Mouse (Mus musculus) G1E-ER4 (cell line): ENCODE measurements around the gene Rpl7a. TPM values are rescaled to one million over a fixed set of nuclear protein-coding genes. Genes with fewer than 3 reads are reported as not detected.

Experiments used
- GATA1 ChIP-seq: IDR thresholded peaks from one replicate; pipeline ENCODE4 v1.8.0; 2012; ENCODE audit warnings: low read length, inconsistent platforms
- polyA plus RNA-seq: library from polyadenylated mRNA; stranded (reverse); fragments of >175 nt; gene quantifications from 2 replicates; pipeline ENCODE4 v1.2.3, GENCODE M21; 2012

The Rpl7a gene
- polyA plus RNA-seq, 1 experiment = 5,493 TPM

DNA sequence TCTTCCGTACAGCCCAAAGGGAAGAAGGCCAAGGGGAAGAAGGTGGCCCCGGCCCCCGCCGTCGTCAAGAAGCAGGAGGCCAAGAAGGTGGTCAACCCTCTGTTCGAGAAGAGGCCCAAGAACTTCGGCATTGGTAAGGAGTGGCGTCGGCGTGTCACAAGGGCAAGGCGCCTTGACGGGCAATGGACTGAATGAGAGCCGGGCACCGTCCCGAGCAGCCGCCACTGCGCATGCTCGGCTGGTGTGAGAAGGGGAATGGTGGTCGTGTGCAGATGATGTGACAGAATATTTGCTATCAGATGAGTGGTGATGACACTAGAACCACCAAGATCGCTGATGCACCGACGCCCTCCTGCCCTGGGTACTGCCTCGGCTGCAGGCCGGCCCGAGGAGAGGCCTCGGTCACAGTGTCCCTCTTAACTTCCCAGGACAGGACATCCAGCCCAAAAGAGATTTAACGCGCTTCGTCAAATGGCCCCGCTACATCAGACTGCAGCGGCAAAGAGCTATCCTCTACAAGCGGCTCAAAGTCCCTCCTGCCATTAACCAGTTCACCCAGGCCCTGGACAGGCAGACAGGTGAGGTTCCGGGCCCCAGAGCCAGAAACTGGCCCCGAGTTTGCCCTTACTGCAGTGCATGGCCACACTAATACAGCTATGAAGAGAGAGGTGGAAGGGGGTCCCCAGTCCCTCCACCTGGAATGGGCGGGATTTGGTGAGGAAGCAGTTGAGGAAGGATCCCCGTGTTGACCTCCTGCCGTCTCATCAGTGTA lies 616 bp downstream of the Rpl7a start:
- no peak for TF ChIP-seq GATA1

DNA sequence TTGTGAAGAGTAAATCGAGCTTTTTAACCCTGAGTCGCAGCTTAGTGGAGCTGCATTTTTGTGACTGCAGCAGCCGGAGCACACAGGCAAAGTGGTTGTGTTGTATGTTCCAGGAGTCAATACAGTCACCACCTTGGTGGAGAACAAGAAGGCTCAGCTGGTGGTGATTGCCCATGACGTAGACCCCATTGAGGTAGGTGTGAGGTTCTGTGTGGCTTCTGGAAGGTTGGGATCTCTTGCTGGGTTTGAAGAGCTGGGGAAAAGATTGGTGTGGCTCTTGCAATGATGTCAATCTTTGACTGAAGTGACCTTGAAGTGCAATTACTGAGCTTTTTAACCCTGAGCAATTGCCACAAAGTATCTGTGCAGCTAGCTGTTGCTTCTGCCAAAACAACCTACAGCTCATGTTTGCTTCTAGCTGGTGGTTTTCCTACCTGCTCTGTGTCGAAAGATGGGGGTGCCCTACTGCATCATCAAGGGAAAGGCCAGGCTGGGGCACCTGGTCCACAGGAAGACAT lies 1.7 kb downstream of the Rpl7a start:
- TF ChIP-seq GATA1 = no peak

DNA sequence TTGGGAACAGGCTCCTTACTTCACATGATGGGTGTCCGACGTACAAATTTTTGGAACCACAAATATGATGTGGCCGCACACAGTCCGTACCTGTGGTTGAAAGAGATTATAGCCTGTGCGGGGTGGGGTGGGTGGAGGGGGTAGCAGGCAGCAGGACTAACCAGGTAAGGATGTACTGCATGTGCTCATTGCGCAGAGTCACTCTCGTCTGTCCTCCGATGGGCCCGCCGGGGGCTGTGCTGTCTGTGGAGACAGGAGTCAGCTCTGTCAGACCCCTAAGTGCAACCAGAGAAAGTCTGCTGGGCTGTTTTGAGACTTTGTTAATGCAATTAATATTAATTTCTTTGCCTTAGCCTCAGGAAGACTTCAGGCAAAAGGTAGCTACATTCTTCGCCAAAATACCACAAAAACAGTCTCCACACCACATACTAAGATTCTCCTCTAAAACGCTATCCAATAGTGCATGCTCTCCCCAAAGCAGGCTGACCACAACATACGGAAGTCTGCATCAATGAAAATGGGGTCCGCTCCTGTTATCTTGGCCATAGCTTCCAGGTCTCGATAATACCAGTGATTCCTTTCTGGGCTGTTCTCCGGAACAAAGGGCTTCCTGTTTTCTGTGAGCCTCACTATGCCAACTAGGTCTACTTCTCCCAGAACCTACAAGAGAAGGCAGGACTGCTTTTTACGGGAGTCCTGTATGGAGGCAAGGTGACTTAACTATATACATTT lies 3.0 kb downstream of the Rpl7a start:
- peak; percentile 61 for TF ChIP-seq GATA1

DNA sequence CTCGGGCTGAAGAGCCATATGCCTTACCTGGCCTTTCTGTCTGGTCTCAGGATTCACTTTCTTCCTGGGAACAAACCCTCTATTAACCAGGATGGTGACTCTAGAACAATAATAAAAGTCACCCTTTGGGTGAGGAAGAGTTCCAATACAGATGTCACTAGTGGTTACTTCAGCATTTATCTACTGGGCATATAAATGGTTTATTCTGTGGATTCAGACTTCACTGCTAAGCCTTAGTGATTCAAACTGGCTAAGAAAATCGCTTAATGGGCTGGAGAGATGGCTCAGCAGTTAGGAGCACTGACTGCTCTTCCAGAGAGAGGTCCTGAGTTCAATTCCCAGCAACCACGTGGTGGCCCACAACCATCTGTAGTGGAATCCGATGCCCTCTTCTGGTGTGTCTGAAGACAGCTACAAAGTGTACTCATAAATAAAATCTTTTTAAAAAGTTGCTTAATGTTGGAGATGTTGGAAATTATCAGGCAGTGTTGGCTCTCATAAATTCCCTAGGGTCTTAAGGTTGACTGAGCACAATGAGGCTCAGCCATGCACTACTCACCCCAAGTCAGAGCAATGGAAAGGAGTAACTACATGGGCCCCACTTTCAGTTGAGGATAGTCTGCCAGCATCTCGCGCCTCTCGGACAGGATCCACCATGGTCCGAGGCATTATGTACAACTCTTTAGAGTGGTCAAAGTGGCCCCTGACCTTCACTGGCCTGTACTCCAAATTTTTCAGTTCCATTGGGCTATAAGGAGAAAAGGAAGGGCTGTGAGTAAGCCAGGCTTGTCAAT lies 3.8 kb downstream of the Rpl7a start:
- TF ChIP-seq GATA1 = no peak

DNA sequence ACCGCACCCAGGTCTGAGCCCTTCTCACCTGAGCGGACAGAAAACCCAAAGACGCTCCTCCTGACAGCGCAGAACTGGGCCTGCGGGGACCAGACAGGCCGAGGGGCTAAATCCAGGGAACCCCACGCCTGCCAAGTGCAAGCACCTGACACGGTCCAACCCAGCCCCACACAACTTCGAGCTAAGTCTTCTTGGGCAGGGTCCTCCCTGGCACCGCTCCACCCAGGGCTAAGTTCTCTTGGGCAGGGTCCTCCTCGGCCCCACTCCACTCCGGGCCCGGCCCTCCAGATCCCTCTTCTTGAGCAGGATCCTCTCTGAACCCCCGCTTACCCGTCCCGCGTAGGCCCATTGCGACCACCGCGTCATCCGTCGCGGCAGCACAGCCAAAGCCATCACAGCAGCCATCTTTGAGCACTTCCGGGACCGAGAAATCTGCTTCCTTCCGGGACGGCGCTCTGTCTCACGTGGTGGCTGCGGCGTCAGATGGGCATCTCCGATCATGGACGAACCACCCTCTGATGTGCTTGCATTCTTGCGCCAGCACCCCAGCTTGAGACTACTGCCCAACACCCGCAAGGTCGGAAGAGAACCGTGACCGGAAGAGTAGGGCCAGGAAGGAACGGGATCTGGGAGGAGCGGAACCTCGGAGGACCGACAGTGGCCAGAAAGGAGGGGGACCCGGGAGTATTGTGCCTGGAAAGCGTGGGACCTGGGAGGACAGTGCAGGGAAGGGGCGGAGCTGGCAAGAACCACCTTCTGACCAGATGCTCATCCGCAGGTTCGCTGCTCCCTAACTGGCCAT lies 5.6 kb downstream of the Rpl7a start, which contains the start of the genes Surf2 and Surf1:
TSS of gene Surf2 (plus strand) at position 441 of the 802 bp plus-strand sequence.
TSS of gene Surf1 (minus strand) at position 604 of the 802 bp plus-strand sequence.
- TF ChIP-seq GATA1 = no peak

DNA sequence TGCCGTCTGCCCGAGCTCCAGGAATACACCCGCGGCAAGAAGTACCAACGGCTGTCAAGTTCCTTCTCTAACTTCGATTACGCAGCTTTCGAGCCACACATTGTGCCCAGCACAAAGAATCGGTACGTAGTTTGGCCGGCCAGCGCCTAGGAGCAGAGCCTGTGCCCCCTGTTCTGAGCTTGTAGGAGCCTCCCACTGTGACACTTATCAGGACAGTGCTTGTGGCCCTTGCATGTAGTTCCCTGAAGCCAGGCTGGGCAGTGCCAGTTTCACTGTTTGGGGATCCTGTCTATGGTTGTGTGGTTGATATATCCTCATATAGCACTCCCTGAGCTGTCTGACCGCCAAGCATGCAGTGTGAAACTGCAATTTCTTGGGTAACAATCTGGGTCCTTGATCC lies 6.2 kb downstream of the Rpl7a start:
- TF ChIP-seq GATA1 = no peak

DNA sequence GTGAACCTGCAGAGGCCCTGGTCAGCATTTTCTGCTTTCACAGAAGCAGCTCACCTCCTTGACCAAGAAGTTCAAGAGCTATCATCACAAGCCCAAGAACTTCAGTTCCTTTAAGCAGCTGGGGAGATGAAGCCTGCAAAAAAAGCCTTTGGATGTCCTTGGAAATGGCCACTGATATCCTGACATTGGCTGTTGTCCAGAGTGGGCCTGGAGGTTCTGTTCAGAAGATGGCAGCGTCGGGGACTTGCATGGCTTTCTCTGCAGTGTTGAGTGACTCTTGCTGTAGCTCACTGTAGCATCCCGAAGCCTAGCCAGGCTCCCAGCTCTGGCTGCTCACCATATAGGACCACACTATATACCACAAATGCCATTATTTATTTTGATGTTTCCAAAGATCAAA lies 9.1 kb downstream of the Rpl7a start:
- no peak for TF ChIP-seq GATA1

DNA sequence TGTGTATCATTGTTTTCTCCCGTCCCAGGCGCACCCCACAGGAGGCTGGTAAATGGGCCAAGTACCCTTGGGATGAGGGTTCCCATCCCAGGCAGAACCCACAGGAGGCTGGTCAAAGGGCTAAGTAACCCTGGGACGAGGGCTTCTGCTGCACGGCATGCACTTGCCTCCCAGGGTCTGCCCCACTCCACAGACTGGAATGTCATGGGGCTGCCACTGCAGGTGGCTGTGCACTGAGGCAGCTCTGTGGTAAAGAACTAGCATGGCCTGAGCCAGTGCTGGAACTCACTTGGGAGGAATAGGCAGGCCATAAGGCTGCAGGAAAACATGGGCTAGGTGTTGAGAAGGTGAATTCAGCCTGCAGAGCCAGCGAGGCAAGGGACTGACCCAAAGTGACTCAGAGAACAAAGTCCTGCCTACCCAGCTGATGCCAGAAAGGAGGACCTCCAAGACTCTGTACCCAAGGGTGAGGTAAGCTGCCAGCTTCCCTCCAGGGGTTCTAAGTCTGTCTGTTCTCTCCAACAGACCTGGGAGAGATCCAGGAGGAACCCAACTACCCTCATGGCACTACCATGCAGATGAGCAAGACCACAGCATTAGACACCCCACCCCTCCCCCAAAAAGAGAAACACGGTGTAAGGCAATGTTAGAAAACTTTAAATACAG lies 9.8 kb downstream of the Rpl7a start:
- no peak for TF ChIP-seq GATA1

DNA sequence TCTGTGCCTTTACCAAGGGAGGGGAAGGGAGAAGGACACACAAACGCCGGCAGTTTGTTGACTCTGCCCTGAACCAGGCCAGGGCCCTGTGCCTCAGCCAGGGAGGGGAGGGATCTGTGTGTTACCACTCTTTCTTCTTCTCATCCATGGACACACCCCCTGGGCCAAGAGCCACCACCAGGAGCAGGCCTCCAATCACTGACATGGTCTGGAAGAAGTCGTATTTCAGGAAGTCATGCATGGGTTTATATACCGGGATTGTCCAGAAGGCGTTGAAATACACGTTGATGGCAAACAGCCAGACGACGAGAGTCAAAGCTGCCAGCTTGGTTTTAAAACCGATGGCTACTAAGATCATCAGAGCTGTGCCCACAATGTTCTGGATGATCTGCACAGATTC lies 11.2 kb downstream of the Rpl7a start:
- TF ChIP-seq GATA1 = no peak

DNA sequence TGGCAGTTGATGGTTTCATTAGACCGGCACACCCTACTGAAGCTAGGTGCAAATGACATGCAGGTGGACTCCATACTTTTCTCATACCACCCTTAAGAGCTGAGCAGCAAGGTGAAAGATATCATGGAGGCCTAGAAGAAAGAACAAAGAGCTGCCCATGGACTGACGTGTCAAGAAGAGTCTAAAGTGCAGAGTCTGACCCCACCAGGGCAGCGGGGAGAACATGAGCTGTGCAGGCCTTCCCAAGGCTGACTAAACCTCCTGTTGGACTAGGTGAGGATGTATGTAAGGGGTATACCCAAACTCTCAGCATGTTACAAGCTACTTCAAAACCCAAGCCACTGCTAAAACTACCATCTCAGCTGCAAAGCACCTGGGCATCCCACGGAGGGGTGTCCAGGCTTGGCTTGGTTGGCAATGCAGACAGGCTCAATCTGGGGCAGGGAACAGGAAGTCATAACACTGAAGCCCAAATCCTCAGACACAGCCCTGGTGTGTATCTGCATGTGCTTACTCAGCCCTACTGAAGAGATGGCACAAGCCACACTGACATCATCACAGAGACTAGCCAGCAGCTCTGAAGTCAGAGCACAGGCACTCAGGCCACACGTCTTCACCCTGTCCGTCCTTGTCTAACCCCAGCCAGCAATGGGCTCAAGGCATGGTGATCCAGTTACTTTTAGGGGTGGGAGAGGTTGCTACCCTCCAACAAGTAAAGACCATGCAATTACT lies 17.3 kb downstream of the Rpl7a start:
- no peak for TF ChIP-seq GATA1

DNA sequence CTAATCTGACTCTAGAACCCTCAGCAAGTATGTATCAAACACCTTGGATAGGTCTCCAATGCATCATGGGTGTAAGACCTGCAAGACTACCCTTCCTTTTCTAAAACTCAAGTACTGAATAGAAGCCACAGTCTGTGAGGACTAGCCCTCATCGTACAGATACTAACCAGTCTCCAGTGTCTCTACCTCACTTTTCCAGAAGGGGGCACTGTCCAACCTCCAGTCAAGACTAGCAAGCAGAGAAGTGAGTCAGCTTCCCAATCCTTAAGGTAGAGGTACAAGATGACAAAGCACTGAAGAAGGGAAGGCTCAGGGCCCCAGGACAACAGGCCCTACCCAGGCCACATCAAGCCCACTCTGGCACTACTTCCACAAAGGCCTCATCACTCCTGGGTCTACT lies 19.8 kb downstream of the Rpl7a start:
- TF ChIP-seq GATA1 = no peak

DNA sequence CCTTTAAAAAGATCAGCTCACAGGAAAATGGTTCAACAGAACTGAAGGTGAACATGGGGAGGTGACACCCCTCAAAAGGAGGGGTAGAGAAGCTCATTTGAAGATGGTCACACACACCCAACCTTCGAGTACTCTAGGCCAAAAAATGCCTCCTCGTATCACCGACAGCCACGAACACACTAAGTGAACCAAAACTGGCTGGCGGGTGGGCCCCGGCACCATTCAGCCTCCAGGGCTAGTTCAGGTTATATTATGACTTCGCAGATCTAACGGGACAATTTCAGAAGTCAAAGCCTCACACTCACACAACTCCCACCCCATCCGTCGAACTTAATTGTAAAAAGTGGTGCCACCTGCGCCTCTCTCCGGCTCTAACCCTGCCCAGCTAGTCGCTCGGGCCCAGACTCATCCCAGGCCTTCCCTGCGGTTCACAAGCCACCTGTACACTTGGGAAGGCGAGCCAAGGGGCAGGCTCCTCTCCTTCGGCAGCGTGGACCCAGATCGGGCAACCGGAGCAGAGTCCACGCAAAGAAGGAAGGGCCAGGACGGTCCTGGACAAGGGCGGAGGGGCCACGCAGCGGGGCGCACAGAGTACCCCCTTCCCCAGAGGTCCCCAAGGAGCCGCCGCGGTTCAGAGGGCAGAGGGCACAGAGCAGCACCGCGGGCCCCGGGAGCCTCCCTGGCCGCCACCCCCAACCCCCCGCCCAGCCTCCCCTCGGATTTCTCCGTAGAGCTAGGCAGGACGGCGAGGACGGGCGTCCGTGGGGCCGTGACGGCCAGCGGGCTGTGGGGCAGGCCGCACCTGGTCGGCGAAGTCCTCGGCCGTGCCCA lies 22.1 kb downstream of the Rpl7a start:
- no peak for TF ChIP-seq GATA1
